Mouse (Mus musculus) cerebellum, adult 2 months (tissue): ENCODE results near the gene Scd3.

Experiments used
- CTCF ChIP-seq: fragments of 200-500 bp; IDR thresholded peaks from 2 replicates; pipeline ENCODE4 v1.5.1; 2011; ENCODE audit warnings: low read depth, mild to moderate bottlenecking, control low read depth, low read length, moderate library complexity, borderline replicate concordance; ENCODE audit not compliant: insufficient read depth
- POLR2A ChIP-seq: fragments of 200-500 bp; IDR thresholded peaks from 2 replicates; pipeline ENCODE4 v1.6.1; 2011; ENCODE audit warnings: low read length, control low read depth, borderline replicate concordance; ENCODE audit not compliant: insufficient read depth

DNA sequence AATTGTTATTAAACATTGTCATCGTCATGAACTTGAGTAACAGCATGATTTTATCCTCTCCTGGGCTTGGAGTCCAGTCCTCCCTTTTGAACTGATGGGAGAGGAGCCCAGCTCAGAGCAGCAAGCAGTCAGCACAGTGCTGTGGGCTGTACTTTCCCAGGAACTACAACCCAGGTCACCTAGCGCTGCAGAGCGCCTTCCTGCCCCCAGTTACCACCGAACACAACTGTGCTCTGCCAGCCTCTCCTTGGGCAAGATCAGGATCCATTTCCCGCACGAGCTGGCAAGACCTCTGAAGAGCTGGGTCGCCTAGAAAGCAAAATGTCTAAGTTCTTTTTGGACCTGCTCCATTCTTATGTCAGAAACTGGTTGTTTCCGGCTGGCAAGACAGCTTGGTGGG is 28.2 kb upstream of the Scd3 start:
- TF ChIP-seq CTCF (no peak), POLR2A (no peak)
